Mouse (Mus musculus): Measurements from ENCODE around the gene Gm49405.
"Not testable (repeated sequence)": the region's sequence is repeated elsewhere in the genome, so short reads cannot be mapped to it uniquely, and the experiment has no call there.

The Gm49405 gene

DNA sequence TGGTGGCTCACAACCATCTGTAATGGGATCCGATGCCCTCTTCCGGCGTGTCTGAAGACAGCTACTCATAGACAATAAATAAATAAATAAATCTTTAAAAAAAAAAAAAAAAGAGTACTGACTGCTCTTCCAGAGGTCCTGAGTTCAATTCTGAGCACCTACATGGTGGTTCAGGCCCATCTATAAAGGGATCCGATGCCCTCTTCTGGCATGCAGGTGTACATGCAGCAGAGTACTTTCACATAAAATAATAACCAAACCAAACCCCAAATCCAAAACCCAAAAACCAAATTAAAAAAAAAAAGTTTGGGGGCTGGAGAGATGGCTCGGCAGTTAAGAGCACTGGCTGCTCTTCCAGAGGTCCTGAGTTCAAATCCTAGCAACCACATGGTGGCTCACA is 48.6 kb downstream of the Gm49405 start:
- in situ Hi-C loops (cut with MboI; ENCODE audit: low sequenced_read_pairs) = not testable (repeated sequence)

DNA sequence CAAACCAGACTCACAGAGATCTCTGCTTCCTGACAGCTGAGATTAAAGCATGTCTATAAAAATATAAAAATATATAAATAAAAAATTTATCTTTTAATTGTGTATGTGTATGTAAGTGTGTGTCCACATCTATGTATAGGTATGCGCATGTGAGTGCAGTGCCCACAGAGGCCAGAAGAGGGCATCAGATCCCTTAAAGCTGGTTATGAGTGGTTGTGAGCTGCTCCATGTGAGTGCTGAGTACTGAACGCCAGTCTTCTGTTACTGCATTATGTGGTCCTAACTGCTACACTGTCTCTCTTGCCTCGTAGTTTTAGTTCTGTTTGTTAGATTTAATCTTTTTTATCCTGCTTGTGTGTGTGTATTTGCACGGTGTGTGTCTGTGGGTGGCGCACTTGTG is 50.6 kb downstream of the Gm49405 start:
- in situ Hi-C loops (cut with MboI; ENCODE audit: low sequenced_read_pairs) = no loop called here

DNA sequence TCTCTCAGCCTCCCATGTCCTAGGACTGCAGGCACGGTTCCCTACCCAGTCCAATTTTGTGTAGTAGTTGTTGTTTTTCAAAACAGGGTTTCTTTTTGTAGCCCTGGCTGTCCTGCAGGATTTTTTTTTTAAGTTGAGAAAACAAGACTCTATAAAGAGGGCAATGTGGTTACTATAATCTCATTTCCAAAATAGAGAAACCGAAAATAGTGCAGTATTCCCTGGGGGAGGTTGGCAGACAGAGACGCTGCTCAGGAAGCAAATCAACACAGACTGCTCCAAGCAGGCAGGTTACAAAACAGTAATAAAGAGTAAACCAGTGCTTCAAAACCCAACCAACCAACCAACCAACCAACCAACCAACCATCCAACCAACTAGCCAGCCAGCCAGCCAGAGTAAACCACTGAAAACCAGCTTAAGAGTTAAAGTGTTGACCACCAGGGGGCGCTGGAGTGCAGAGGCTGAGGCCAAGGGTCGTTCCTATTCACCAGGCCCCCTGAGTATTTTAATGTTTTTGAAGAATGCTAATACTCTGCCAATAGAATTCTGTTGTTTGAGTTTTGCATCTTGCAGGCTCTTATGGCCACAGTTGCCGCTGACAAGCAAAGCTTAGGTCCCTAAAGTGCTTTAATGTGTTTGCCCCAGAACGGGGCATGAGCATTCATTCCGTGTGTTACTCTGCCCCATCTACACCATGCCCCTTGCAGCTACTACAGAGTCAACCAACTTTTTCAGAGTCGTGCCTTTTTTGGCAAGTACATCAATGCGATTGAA is 51.5 kb downstream of the Gm49405 start:
- in situ Hi-C loops (cut with MboI; ENCODE audit: low sequenced_read_pairs) = no loop called here

DNA sequence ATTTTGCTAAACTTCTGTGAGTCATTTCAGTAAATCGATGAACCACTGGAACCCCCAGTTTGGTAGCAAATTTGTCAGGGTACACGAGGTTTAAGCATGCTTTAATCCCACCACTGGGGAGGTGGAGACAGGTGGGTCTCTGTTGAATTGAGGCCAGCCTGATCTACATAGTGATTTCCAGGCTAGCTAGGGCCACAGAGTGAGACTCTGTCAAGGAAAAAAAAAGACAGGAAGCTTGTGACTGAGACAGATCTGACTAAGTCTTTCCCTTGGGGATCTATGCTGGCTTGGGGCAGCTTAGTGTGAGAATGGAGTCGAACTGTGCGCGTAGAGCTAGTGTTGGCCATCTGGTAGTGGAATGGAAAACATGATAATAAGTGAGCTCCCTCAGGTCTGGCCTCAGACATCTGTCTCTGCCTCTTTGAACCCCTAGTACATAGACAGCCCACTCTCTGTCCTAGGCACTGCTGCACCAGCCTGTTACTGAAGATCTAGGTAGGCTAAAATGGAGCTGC is 52.1 kb downstream of the Gm49405 start:
- in situ Hi-C loops (cut with MboI; ENCODE audit: low sequenced_read_pairs) = no loop called here

DNA sequence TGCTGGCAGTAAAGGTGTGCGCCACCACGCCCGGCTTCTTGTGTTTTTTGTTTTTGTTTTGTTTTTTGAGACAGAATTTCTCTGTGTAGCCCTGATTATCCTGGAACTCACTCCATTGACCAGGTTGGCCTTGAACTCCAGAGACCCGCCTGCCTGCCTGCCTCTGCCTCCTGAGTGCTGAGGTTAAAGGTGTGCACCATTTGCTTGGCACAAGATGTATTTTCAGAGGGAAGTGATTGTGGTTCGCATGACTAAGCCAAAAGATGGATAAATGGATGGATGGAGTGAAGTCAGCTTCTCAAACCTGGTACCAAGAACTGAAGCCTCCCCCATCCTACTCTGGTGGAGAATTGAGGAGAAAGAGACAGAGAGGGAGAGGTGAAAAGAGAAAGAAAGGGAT is 54.2 kb downstream of the Gm49405 start:
- in situ Hi-C loops (cut with MboI; ENCODE audit: low sequenced_read_pairs) = no loop called here

Measured in CH12F3 (cell line).